8 mouse cellular contexts compared by ENCODE assay signal in the genomic region with DNA sequence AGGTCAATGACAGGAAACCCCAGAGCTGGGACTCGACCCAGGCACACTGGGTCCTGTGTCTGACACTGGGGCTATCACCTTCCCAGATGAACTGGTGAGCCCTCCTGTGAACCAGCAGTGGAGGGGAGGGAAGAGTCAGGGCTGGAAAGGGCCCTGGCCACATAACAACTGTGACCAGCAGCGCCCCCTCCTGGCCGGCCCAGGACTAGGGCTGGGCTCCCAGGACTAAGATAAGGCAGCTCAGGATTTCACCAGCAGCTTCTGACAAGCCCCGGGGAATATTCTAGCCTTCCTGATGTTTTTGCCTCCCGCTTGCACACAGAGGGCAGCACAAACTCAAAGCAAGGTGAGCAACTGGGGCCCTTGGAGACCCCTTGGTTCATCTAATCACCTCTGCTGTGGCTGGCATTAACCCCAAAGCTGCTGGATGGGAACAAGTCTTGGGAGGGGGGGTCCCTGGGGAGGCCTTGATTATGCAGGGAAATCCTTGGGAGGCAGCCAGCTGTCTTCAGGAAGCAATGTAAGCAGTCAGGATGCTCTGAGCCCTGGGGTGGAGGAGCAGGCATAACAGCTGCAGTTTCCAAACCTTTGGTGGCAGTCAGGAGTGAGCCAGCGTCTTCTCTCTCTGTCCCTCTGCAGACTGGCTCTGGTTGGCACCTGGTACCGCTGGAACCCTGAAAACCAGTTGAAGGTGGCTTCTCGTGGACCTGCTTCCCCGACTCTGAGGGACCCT. TPM values are rescaled to one million over a fixed set of nuclear protein-coding genes. Genes with fewer than 3 reads are reported as not detected.
DNase-seq lines count a peak whose midpoint lies in the region; ATAC-seq lines count a peak whose summit lies in the region.

A gene (minus strand): TSS at position 683 of the 733 bp plus-strand sequence.

- no peak within 1 kb of the TSS for H3K4me2 ChIP-seq in heart, embryonic 12.5 days

- no peaks in the 10 kb centered on the region; the same call in 1 of the 2 replicates for H3K27me3 ChIP-seq in heart, embryonic 12.5 days (replicated peaks)

- peak; percentile 76 for DNase-seq in CD4-positive helper T cell, adult 2 months (ENCODE audit: low read depth, low spot score)
- peak; percentile 68 for DNase-seq in R1 (ENCODE audit: low read depth, low spot score)
- peak; percentile 83 to 91 for DNase-seq in kidney, postnatal 36 days
- peak; percentile 84 for DNase-seq in lung, postnatal 14 days
- peak; percentile 65 for DNase-seq in retina, postnatal 1 day
- DNase-seq in urinary bladder, postnatal 36 days (ENCODE audit: low spot score in 2 of 2) = peak; percentile 72 to 81

- peak within 1 kb of the TSS; percentile 6; the same call in 1 of the 2 replicates for H3K9ac ChIP-seq in heart, embryonic 12.5 days

- no peak within 1 kb of the TSS for H3K4me3 ChIP-seq in heart, embryonic 12.5 days

- 34% methylated on average over 9 of the region's 9 CpGs for WGBS in heart, embryonic 12.5 days

- H3K4me1 ChIP-seq in heart, embryonic 12.5 days (replicated peaks) = peaks cover 43% of the 10 kb centered on the region

- peak; percentile 66 for ATAC-seq in common myeloid progenitor, adult 5-6 weeks (replicated peaks; ENCODE audit: low read depth, poor library complexity, severe bottlenecking)
- ATAC-seq in heart, embryonic 12.5 days (ENCODE audit: insufficient number of reproducible peaks, low FRiP score) = peak; percentile 53; the same call in 1 of the 2 replicates

- no peak within 1 kb of the TSS for H3K27ac ChIP-seq in heart, embryonic 12.5 days (ENCODE audit: poor library complexity, severe bottlenecking)

- H3K9me3 ChIP-seq in heart, embryonic 12.5 days (replicated peaks) = no peaks in the 10 kb centered on the region

- no peaks in the 10 kb centered on the region for H3K36me3 ChIP-seq in heart, embryonic 12.5 days

RNA-seq across cellular contexts. Expression of the gene that starts here (rescaled TPM):
- total RNA-seq in common myeloid progenitor, adult 5-6 weeks (2017) = 0.09 TPM in 1 of 2 replicates, not detected in the other
- 1.3 and 1.5 TPM in 2 replicates for polyA plus RNA-seq in heart, embryonic 12.5 days (2016; fragmentation: Nextera tagmentation; extraction: Ambion mirVana)

Comparison
In these comparisons a context has a peak if more than half of its experiments do, and no peak if none do; other contexts are left out.
1. Peak in ATAC-seq in common myeloid progenitor, adult 5-6 weeks; RNA of the gene not detected or under 1 TPM.